Mouse (Mus musculus): Measurements from ENCODE around the gene Cd3g.

Gene Cd3g

GRCm38 (mm10) chr9:44980242-44980641 lies at the start of gene Cd3g:
Gene Cd3g (minus strand): TSS chr9:44980431.
- peak; percentile 90 to 95 for DNase-seq

- DNase-seq = no peak
These were observed 47.1 kb upstream of the Cd3g start for GRCm38 (mm10) chr9:45027376-45027775.

- no peak for DNase-seq
These were observed 44.0 kb upstream of the Cd3g start for GRCm38 (mm10) chr9:45024187-45024586.

- DNase-seq = no peak
These were observed 43.4 kb upstream of the Cd3g start for GRCm38 (mm10) chr9:45023638-45024037.

- DNase-seq = no peak
These were observed 42.6 kb upstream of the Cd3g start for GRCm38 (mm10) chr9:45022800-45023199.

GRCm38 (mm10) chr9:45018031-45018430 lies 37.8 kb upstream of the Cd3g start:
- no peak for DNase-seq

- DNase-seq = peak in 1 of 2 experiments; percentile 69
These were observed 35.6 kb upstream of the Cd3g start for GRCm38 (mm10) chr9:45015841-45016240.

- no peak for DNase-seq
These were observed 34.6 kb upstream of the Cd3g start for GRCm38 (mm10) chr9:45014879-45015278.

- DNase-seq = no peak
These were observed 31.1 kb upstream of the Cd3g start for GRCm38 (mm10) chr9:45011291-45011690.

GRCm38 (mm10) chr9:45010461-45010860 lies 30.2 kb upstream of the Cd3g start:
- DNase-seq = peak in 1 of 2 experiments; percentile 74

GRCm38 (mm10) chr9:45009180-45010078 lies 29.2 kb upstream of the Cd3g start, which contains the start of gene Cd3e:
Gene Cd3e (minus strand): TSS chr9:45009627.
- peak; percentile 75 to 89 for DNase-seq

- DNase-seq = peak; percentile 53 to 73
These were observed 28.1 kb upstream of the Cd3g start for GRCm38 (mm10) chr9:45008342-45008741.

- peak in 1 of 2 experiments; percentile 35 for DNase-seq
These were observed 27.2 kb upstream of the Cd3g start for GRCm38 (mm10) chr9:45007404-45007803.

GRCm38 (mm10) chr9:45000249-45000648 lies 20.0 kb upstream of the Cd3g start:
- DNase-seq = no peak

GRCm38 (mm10) chr9:44999776-45000175 lies 19.5 kb upstream of the Cd3g start:
- no peak for DNase-seq

GRCm38 (mm10) chr9:44999171-44999570 lies 18.9 kb upstream of the Cd3g start:
- peak in 1 of 2 experiments; percentile 12 for DNase-seq

GRCm38 (mm10) chr9:44998138-44998537 lies 17.9 kb upstream of the Cd3g start:
- peak; percentile 27 to 62 for DNase-seq

- peak; percentile 49 to 68 for DNase-seq
These were observed 16.4 kb upstream of the Cd3g start for GRCm38 (mm10) chr9:44996590-44996989.

- no peak for DNase-seq
These were observed 14.7 kb upstream of the Cd3g start for GRCm38 (mm10) chr9:44994962-44995361.

- DNase-seq = no peak
These were observed 13.0 kb upstream of the Cd3g start for GRCm38 (mm10) chr9:44993268-44993667.

- no peak for DNase-seq
These were observed 12.0 kb upstream of the Cd3g start for GRCm38 (mm10) chr9:44992271-44992670.

- DNase-seq = no peak
These were observed 11.6 kb upstream of the Cd3g start for GRCm38 (mm10) chr9:44991821-44992220.

GRCm38 (mm10) chr9:44986976-44987375 lies 6.7 kb upstream of the Cd3g start:
- DNase-seq = no peak

GRCm38 (mm10) chr9:44986242-44986781 lies 6.1 kb upstream of the Cd3g start:
- DNase-seq = peak; percentile 79 to 93

Measured in thymus, adult 18-20 months (tissue).